Mouse (Mus musculus) G1E (cell line): Measurements from ENCODE around the gene Apoa5. TPM values are rescaled to one million over a fixed set of nuclear protein-coding genes. Genes with fewer than 3 reads are reported as not detected.

ENCODE experiments used
- ATAC-seq: 2 replicates; pipeline ENCODE4 v1.8.0; 2016; ENCODE audit warnings: mild to moderate bottlenecking; ENCODE audit not compliant: insufficient number of reproducible peaks, poor library complexity, low FRiP score, severe bottlenecking; ENCODE audit errors: extremely low read depth
- DNase-seq: peaks from one replicate; pipeline ENCODE4 v3.0.0; 2012; ENCODE audit warnings: low spot score
- H3K27me3 ChIP-seq: 2 replicates; pipeline ENCODE4 v1.6.1; 2012; ENCODE audit warnings: mild to moderate bottlenecking, low read length, inconsistent platforms; ENCODE audit not compliant: insufficient read depth
- H3K36me3 ChIP-seq: replicated peaks from 2 replicates; pipeline ENCODE3; 2012; ENCODE audit warnings: mild to moderate bottlenecking, inconsistent platforms
- H3K4me1 ChIP-seq: 2 replicates; pipeline ENCODE4 v1.6.1; 2012; ENCODE audit warnings: low read depth, low read length, inconsistent platforms, mixed read lengths; ENCODE audit not compliant: insufficient read depth
- H3K4me3 ChIP-seq: 2 replicates; pipeline ENCODE4 v1.5.1; 2012; ENCODE audit warnings: low read depth, mild to moderate bottlenecking, inconsistent platforms, low read length, moderate library complexity, mixed read lengths
- H3K9me3 ChIP-seq: replicated peaks from 2 replicates; pipeline ENCODE4 v1.6.1; 2012; ENCODE audit warnings: inconsistent platforms
- CTCF ChIP-seq: IDR thresholded peaks from 2 replicates; pipeline ENCODE4 v1.5.1; 2012; ENCODE audit warnings: low read depth, low read length, inconsistent platforms, mixed read lengths
- GATA1 ChIP-seq: IDR thresholded peaks from 2 replicates; pipeline ENCODE4 v1.6.1; 2012; ENCODE audit warnings: borderline replicate concordance, low read length, inconsistent platforms, mixed read lengths
- GATA2 ChIP-seq: IDR thresholded peaks from 2 replicates; pipeline ENCODE4 v1.6.1; 2012; ENCODE audit warnings: low read depth, low read length, inconsistent platforms, borderline replicate concordance
- POLR2AphosphoS5 ChIP-seq: IDR thresholded peaks from 2 replicates; pipeline ENCODE4 v1.6.1; 2012; ENCODE audit warnings: low read depth, low read length, inconsistent platforms; ENCODE audit not compliant: insufficient replicate concordance
- TAL1 ChIP-seq: conservative IDR thresholded peaks from 2 replicates; pipeline ENCODE4 v1.6.1; 2012; ENCODE audit warnings: low read depth, low read length, inconsistent platforms, mixed read lengths
- polyA plus RNA-seq: library from polyadenylated mRNA; stranded (reverse); fragments of >175 nt; gene quantifications from 2 replicates; pipeline ENCODE4 v1.2.3, GENCODE M21; 2012
- total RNA-seq, 2 experiments: library from RNA; stranded (forward) in 1 of 2; stranded (reverse) in 1 of 2; fragments of 200-1000 nt in 1 of 2; fragments of >200 nt in 1 of 2; fragmentation: Nextera tagmentation in 1 of 2; gene quantifications; 2 replicates each; pipeline ENCODE4 v1.2.3; 2014 to 2017

Apoa5 gene
- total RNA-seq (2014; fragmentation: Nextera tagmentation) (not detected in 2 replicates), total RNA-seq (2017) (0.16 TPM in 1 of 2 replicates, not detected in the other), polyA plus RNA-seq (not detected in 2 replicates)

- Histone ChIP-seq H3K27me3 (peaks cover 53% of the 10 kb centered on the region), H3K9me3 (no peaks in the 10 kb centered on the region), H3K4me1 (peaks cover 20% of the 10 kb centered on the region), H3K36me3 (peaks cover 10% of the 10 kb centered on the region), H3K4me3 (no peak within 1 kb of the TSS)
- DNase-seq = no peak
- no peak for ATAC-seq
- TF ChIP-seq POLR2AphosphoS5 = no peak
- TF ChIP-seq GATA2 = no peak
- no peak for TF ChIP-seq TAL1
- no peak for TF ChIP-seq CTCF
- TF ChIP-seq GATA1 = no peak
Measured at GRCm38 (mm10) chr9:46268343-46268873, at the start of gene Apoa5. Gene Apoa5, plus strand, starts transcription at chr9:46268633.

- Histone ChIP-seq H3K27me3 (0 out of 2 replicates have a peak, but pooled peaks cover under 1% of the 10 kb centered on the region), H3K9me3 (no peaks in the 10 kb centered on the region), H3K4me1 (peaks cover 38% of the 10 kb centered on the region), H3K36me3 (peaks cover 67% of the 10 kb centered on the region), H3K4me3 (no peak overlapping the region)
- no peak for TF ChIP-seq POLR2AphosphoS5
- no peak for TF ChIP-seq GATA1
- no peak for TF ChIP-seq TAL1
- no peak for TF ChIP-seq GATA2
- no peak for TF ChIP-seq CTCF
- no peak for DNase-seq
- no peak for ATAC-seq
Measured at GRCm38 (mm10) chr9:46223090-46223489, 45.3 kb upstream of the Apoa5 start.

- Histone ChIP-seq H3K9me3 (no peaks in the 10 kb centered on the region), H3K4me3 (no peak overlapping the region), H3K36me3 (peaks cover 62% of the 10 kb centered on the region), H3K4me1 (peaks cover 32% of the 10 kb centered on the region), H3K27me3 (peaks cover 9% of the 10 kb centered on the region; the same call in 1 of the 2 replicates)
- no peak for DNase-seq
- no peak for ATAC-seq
- TF ChIP-seq GATA2 (no peak), GATA1 (no peak), POLR2AphosphoS5 (no peak), TAL1 (no peak), CTCF (no peak)
Measured at GRCm38 (mm10) chr9:46224101-46224500, 44.3 kb upstream of the Apoa5 start.

- TF ChIP-seq GATA2 = no peak
- no peak for TF ChIP-seq POLR2AphosphoS5
- no peak for TF ChIP-seq CTCF
- no peak for TF ChIP-seq GATA1
- TF ChIP-seq TAL1 = no peak
- Histone ChIP-seq H3K4me1 (peaks cover 38% of the 10 kb centered on the region), H3K4me3 (no peak overlapping the region), H3K36me3 (peaks cover 52% of the 10 kb centered on the region), H3K27me3 (peaks cover 19% of the 10 kb centered on the region), H3K9me3 (no peaks in the 10 kb centered on the region)
- no peak for ATAC-seq
- DNase-seq = no peak
Measured at GRCm38 (mm10) chr9:46224945-46225660, 43.3 kb upstream of the Apoa5 start.

GRCm38 (mm10) chr9:46227064-46227614 is 41.3 kb upstream of the Apoa5 start:
- no peaks in the 10 kb centered on the region for H3K9me3 ChIP-seq
- DNase-seq = no peak

GRCm38 (mm10) chr9:46228491-46228890 is 39.9 kb upstream of the Apoa5 start, which contains the start of gene Apoa1:
Gene Apoa1, plus strand, starts transcription at chr9:46228580.
- ATAC-seq = no peak
- H3K4me3 ChIP-seq = no peak within 1 kb of the TSS

More at GRCm38 (mm10) chr9:46227064-46227614, 41.3 kb upstream of the Apoa5 start:
- Histone ChIP-seq H3K4me3 (no peak overlapping the region), H3K4me1 (peaks cover 48% of the 10 kb centered on the region), H3K36me3 (peaks cover 31% of the 10 kb centered on the region), H3K27me3 (peaks cover 24% of the 10 kb centered on the region)
- no peak for ATAC-seq
- no peak for TF ChIP-seq CTCF
- TF ChIP-seq GATA2 = no peak
- TF ChIP-seq GATA1 = no peak
- no peak for TF ChIP-seq POLR2AphosphoS5
- TF ChIP-seq TAL1 = no peak

More at GRCm38 (mm10) chr9:46228491-46228890, 39.9 kb upstream of the Apoa5 start, which contains the start of gene Apoa1:
- Histone ChIP-seq H3K36me3 (peaks cover 18% of the 10 kb centered on the region), H3K27me3 (peaks cover 33% of the 10 kb centered on the region), H3K4me1 (peaks cover 58% of the 10 kb centered on the region), H3K9me3 (no peaks in the 10 kb centered on the region)
- TF ChIP-seq GATA1 = no peak
- TF ChIP-seq GATA2 = no peak
- TF ChIP-seq POLR2AphosphoS5 = no peak
- TF ChIP-seq TAL1 = no peak
- TF ChIP-seq CTCF = no peak
- DNase-seq = no peak
